Mouse (Mus musculus) neutrophil, adult 5-6 weeks (primary cell): ENCODE data around the gene Sertad4. TPM values are rescaled to one million over a fixed set of nuclear protein-coding genes. Genes with fewer than 3 reads are reported as not detected.

Source experiments
- total RNA-seq: library from RNA; stranded (forward); fragments of 200-1000 nt; gene quantifications from 2 replicates; pipeline ENCODE4 v1.2.3, GENCODE M21; 2017

Sertad4 gene
- total RNA-seq, 1 experiment from 2014 or later: not detected

Other genes starting within 250 kb of the Sertad4 start
- gene Hhat, start 84.5 kb downstream of the Sertad4 start, total RNA-seq: 3.7 and 9.0 TPM in 2 replicates
- gene Syt14, start 180.0 kb upstream of the Sertad4 start, total RNA-seq: under 0.01 and 0.23 TPM in 2 replicates